Mouse (Mus musculus) testis, adult 2 months (tissue): ENCODE measurements around the gene Rgs3. TPM values are rescaled to one million over a fixed set of nuclear protein-coding genes. Genes with fewer than 3 reads are reported as not detected.

Source experiments
- H3K27ac ChIP-seq: fragments of 200-500 bp; 2 replicates; pipeline ENCODE4 v1.5.1; 2012; ENCODE audit warnings: low read depth, low read length; ENCODE audit not compliant: control insufficient read depth, insufficient read depth
- H3K27me3 ChIP-seq: fragments of 200-500 bp; 2 replicates; pipeline ENCODE4 v1.6.1; 2012; ENCODE audit warnings: mild to moderate bottlenecking, low read length, moderate library complexity; ENCODE audit not compliant: control insufficient read depth, insufficient read depth
- H3K36me3 ChIP-seq: fragments of 200-500 bp; 2 replicates; pipeline ENCODE4 v1.6.1; 2012; ENCODE audit warnings: mild to moderate bottlenecking, low read length; ENCODE audit not compliant: control insufficient read depth, insufficient read depth
- H3K4me1 ChIP-seq: fragments of 200-500 bp; 2 replicates; pipeline ENCODE4 v1.6.1; 2012; ENCODE audit warnings: low read length; ENCODE audit not compliant: control insufficient read depth, insufficient read depth
- H3K4me3 ChIP-seq: fragments of 200-500 bp; 2 replicates; pipeline ENCODE4 v1.5.1; 2012; ENCODE audit warnings: low read depth, mild to moderate bottlenecking, low read length, moderate library complexity, mixed read lengths; ENCODE audit not compliant: control insufficient read depth
- CTCF ChIP-seq: fragments of 200-500 bp; IDR thresholded peaks from 2 replicates; pipeline ENCODE4 v1.5.1; 2012; ENCODE audit warnings: low read depth, mild to moderate bottlenecking, inconsistent platforms, low read length, moderate library complexity; ENCODE audit not compliant: control insufficient read depth, insufficient read depth, insufficient replicate concordance
- POLR2A ChIP-seq: fragments of 200-500 bp; IDR thresholded peaks from 2 replicates; pipeline ENCODE4 v1.6.1; 2012; ENCODE audit warnings: low read depth, mild to moderate bottlenecking, inconsistent platforms, low read length, moderate library complexity; ENCODE audit not compliant: control insufficient read depth
- polyA plus RNA-seq: library from polyadenylated mRNA; depleted of rRNA; stranded (reverse); fragments of >200 nt; gene quantifications from 2 replicates; pipeline ENCODE4 v1.2.3, GENCODE M21; 2012

Rgs3 gene
- polyA plus RNA-seq, 1 experiment, result 65.5 TPM

DNA sequence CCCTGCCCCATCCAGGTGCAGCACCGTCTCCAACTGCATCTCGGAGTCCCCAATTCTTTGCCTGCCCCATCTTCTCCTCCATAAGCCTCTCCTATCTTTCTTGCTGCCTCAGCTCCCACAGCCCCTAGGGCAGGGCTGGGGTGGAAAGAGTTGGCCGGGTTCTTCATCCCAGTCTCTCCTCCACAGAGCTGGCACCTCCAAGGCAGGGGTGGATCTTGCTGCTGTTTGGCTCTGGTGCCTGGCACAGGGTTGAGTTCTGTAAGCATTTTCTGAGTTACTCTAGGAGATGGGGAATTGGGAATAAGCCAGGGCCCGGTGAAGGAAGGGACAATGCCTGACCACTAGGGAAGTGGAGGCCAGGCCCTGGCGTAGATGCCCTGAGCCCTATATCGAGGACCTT, 123.5 kb downstream of the Rgs3 start:
- H3K4me1 ChIP-seq, result no peaks in the 10 kb centered on the region
- no peak overlapping the region for H3K27ac ChIP-seq
- H3K36me3 ChIP-seq, result no peaks in the 10 kb centered on the region
- H3K27me3 ChIP-seq, result no peaks in the 10 kb centered on the region
- H3K4me3 ChIP-seq, result no peak overlapping the region
- no peak for TF ChIP-seq CTCF
- no peak for TF ChIP-seq POLR2A

GRCm38 (mm10) chr4:62684351-62684750, 124.7 kb downstream of the Rgs3 start:
- Histone ChIP-seq H3K4me3 (no peak overlapping the region), H3K4me1 (no peaks in the 10 kb centered on the region), H3K27me3 (no peaks in the 10 kb centered on the region), H3K27ac (no peak overlapping the region), H3K36me3 (no peaks in the 10 kb centered on the region)
- TF ChIP-seq CTCF, result no peak
- no peak for TF ChIP-seq POLR2A

- H3K27me3 ChIP-seq, result no peaks in the 10 kb centered on the region
- no peaks in the 10 kb centered on the region for H3K36me3 ChIP-seq
- H3K4me1 ChIP-seq, result no peaks in the 10 kb centered on the region
- H3K4me3 ChIP-seq, result no peak overlapping the region
- no peak for TF ChIP-seq POLR2A
- no peak for TF ChIP-seq CTCF
- no peak overlapping the region for H3K27ac ChIP-seq
Measured at GRCm38 (mm10) chr4:62685268-62685667, 125.6 kb downstream of the Rgs3 start.

GRCm38 (mm10) chr4:62686769-62687168, 127.1 kb downstream of the Rgs3 start:
- TF ChIP-seq CTCF (no peak), POLR2A (no peak)
- H3K27me3 ChIP-seq, result no peaks in the 10 kb centered on the region
- H3K4me3 ChIP-seq, result no peak overlapping the region
- no peak overlapping the region for H3K27ac ChIP-seq
- no peaks in the 10 kb centered on the region for H3K36me3 ChIP-seq
- no peaks in the 10 kb centered on the region for H3K4me1 ChIP-seq

GRCm38 (mm10) chr4:62688142-62688541, 128.5 kb downstream of the Rgs3 start:
- Histone ChIP-seq H3K27me3 (no peaks in the 10 kb centered on the region), H3K36me3 (no peaks in the 10 kb centered on the region), H3K27ac (no peak overlapping the region), H3K4me1 (no peaks in the 10 kb centered on the region; the same call in 1 of the 2 replicates), H3K4me3 (no peak overlapping the region)
- TF ChIP-seq CTCF (no peak), POLR2A (no peak)

- no peak overlapping the region for H3K4me3 ChIP-seq
- H3K36me3 ChIP-seq, result no peaks in the 10 kb centered on the region
- no peaks in the 10 kb centered on the region for H3K27me3 ChIP-seq
- no peak for TF ChIP-seq CTCF
- no peak for TF ChIP-seq POLR2A
- no peaks in the 10 kb centered on the region; the same call in 1 of the 2 replicates for H3K4me1 ChIP-seq
- no peak overlapping the region for H3K27ac ChIP-seq
Measured at GRCm38 (mm10) chr4:62690997-62691396, 131.3 kb downstream of the Rgs3 start.

- Histone ChIP-seq H3K27me3 (no peaks in the 10 kb centered on the region), H3K4me3 (no peak overlapping the region), H3K27ac (no peak overlapping the region), H3K4me1 (no peaks in the 10 kb centered on the region; the same call in 1 of the 2 replicates), H3K36me3 (no peaks in the 10 kb centered on the region)
- TF ChIP-seq CTCF, result no peak
- TF ChIP-seq POLR2A, result no peak
Measured at GRCm38 (mm10) chr4:62691625-62692024, 132.0 kb downstream of the Rgs3 start.

DNA sequence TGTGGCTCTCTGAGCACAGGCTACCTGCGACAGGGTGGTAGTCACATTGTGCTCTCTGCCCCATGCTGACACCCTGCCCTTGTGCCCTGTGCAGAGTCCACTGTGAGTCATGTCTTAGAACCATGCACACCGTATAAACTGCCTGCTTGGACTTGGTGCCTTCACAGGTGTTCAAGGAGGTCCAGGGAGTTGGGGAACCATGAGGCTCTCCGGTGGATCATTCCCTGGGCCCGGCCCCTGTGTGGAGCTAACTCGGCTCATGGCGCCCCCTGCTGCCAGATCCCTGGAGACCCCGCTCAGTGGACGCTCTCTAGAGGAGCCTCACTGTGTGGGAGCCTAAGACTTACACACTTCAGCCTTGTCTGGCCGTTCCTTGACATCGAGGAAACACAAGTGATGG, 134.2 kb downstream of the Rgs3 start:
- H3K4me1 ChIP-seq, result no peaks in the 10 kb centered on the region; the same call in none of the 2 replicates
- no peaks in the 10 kb centered on the region for H3K36me3 ChIP-seq
- no peak overlapping the region for H3K4me3 ChIP-seq
- no peak overlapping the region for H3K27ac ChIP-seq
- no peak for TF ChIP-seq POLR2A
- H3K27me3 ChIP-seq, result no peaks in the 10 kb centered on the region
